Comparison of ENCODE assay signal across 9 mouse cellular contexts in the genomic region with DNA sequence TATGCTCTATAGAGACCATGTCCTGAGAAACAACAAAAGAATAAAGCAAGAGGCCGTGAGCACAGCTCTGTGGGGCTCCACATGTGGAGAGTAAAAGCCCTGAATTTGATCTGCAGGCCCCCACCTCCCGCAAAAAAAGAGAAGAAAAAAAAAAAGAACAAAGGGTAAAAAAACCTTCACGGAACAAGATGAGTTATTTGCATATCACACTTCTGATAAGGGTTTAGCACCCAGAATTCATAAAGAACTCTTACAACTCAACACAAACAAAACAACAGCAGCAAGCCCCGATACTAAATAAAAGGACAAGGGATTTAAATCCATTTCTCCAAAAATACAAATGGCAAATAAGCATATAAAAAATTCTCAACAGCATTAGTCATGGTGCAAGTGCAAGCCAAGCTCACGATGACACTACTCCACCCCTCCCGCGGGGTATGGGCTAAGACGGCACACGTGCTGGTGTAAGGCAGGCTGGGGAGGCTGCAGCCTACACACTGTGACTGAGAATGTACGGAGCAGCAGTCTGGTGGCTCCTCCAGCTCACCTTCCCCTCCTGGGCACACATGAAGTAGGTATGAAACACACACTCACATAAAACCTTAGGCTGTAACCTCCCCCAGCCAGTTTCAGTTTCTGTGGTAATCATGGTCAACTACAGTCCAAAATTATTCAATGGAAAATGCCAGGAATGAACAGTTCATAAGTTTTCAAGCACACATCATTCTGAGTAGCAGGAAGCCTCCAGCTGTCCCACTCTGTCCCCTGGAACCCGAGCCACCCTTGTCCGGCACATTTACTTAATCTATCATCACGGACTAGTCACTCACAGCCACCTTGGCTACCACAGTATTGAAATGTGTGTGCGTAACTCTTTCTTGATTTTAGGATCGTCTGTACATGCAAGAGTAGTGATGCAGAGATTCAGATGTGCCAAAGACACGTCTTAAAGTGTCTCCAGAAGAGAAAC. TPM values are rescaled to one million over a fixed set of nuclear protein-coding genes. Genes with fewer than 3 reads are reported as not detected.
DNase-seq lines count a peak whose midpoint lies in the region; ATAC-seq and TF ChIP-seq lines count a peak whose summit lies in the region.
"Had no signal": no experiment of that assay in that cellular context is flagged by ENCODE, and none has a peak within 500 bp of the region (broad histone marks: within the 10 kb centered on the region; RNA-seq: fewer than 3 reads in every experiment).

No protein-coding gene starts in this region.

- in situ Hi-C loops in Patski (cut with MboI; ENCODE audit: low pct_unique_long_range_greater_than_20kb) = no loop called here

- POLR2A ChIA-PET in Patski (lab: Charles Lee) = interaction anchor here (0.6 to 1.6 kb wide), 3 partner anchors 23 to 65 kb away, joined by 3 to 5 read pairs (median 3); no protein-coding TSS in a partner anchor

- WGBS in heart, adult 2 months = 27% methylated on average over 16 of the region's 16 CpGs
- WGBS in heart, embryonic 10.5 days = 68% methylated on average over 16 of the region's 16 CpGs
- WGBS in heart, embryonic 15.5 days = 35% methylated on average over 16 of the region's 16 CpGs

- peak overlapping the region; percentile 32 for H3K27ac ChIP-seq in heart, adult 2 months
- H3K27ac ChIP-seq in heart, embryonic 10.5 days = no peak overlapping the region
- H3K27ac ChIP-seq in heart, embryonic 15.5 days = peak overlapping the region; percentile 90
- H3K27ac ChIP-seq: neural tube, embryonic 13.5 days had no signal

- intact Hi-C loops in heart, adult 2 months (cut with DNase I) = loop anchor here (5.0 kb wide), 2 partner anchors 34 to 176 kb away; no protein-coding TSS in a partner anchor

- peaks cover 28% of the 10 kb centered on the region for H3K36me3 ChIP-seq in heart, adult 2 months (ENCODE audit: control insufficient read depth, insufficient read depth, low read length)
- peaks cover 98% of the 10 kb centered on the region for H3K36me3 ChIP-seq in heart, embryonic 10.5 days
- H3K36me3 ChIP-seq in heart, embryonic 15.5 days = peaks cover 46% of the 10 kb centered on the region

- CTCF ChIA-PET in Patski (lab: Charles Lee) = interaction anchor here (0.9 to 2.0 kb wide), 4 partner anchors 8 to 32 kb away, joined by 3 to 7 read pairs (median 4); a partner anchor contains a TSS

- 0 out of 2 replicates have a peak, but pooled peaks have one; percentile 29 for TF ChIP-seq POLR2A in heart, adult 2 months (IDR thresholded peaks at IDR 0.05; ENCODE audit: insufficient read depth, low read depth, low read length)

- H3K79me2 ChIP-seq in heart, adult 2 months (replicated peaks; ENCODE audit: control insufficient read depth, insufficient read depth, low read length) = peaks cover 2% of the 10 kb centered on the region

- TF ChIP-seq CTCF in heart, adult 2 months (IDR thresholded peaks at IDR 0.05) = no peak
- TF ChIP-seq CTCF in Patski (IDR thresholded peaks at IDR 0.05) = no peak

- 0 out of 2 replicates have a peak, but pooled peaks have one; percentile 17 for TF ChIP-seq EP300 in heart, adult 2 months (IDR thresholded peaks at IDR 0.05; ENCODE audit: insufficient read depth, low read depth, low read length)

- no peak overlapping the region for H3K4me3 ChIP-seq in heart, adult 2 months
- no peak overlapping the region for H3K4me3 ChIP-seq in heart, embryonic 10.5 days
- H3K4me3 ChIP-seq in heart, embryonic 15.5 days = no peak overlapping the region
- H3K4me3 ChIP-seq: neural tube, embryonic 13.5 days had no signal

- H3K4me1 ChIP-seq in heart, adult 2 months (ENCODE audit: control insufficient read depth, insufficient read depth, low read length) = peaks cover 21% of the 10 kb centered on the region
- H3K4me1 ChIP-seq in heart, embryonic 10.5 days = peaks cover 31% of the 10 kb centered on the region
- H3K4me1 ChIP-seq in heart, embryonic 15.5 days (replicated peaks) = peaks cover 73% of the 10 kb centered on the region

- H3K9ac ChIP-seq in heart, adult 2 months (ENCODE audit: low read depth, low read length) = peak overlapping the region; percentile 1; the same call in 1 of the 2 replicates
- no peak overlapping the region for H3K9ac ChIP-seq in heart, embryonic 15.5 days
- H3K9ac ChIP-seq: neural tube, embryonic 13.5 days had no signal

- peak overlapping the region; percentile 31 for H3K4me2 ChIP-seq in heart, embryonic 15.5 days
- H3K4me2 ChIP-seq: neural tube, embryonic 13.5 days had no signal

- peak; percentile 61 to 66 for DNase-seq in heart, adult 2 months
- no peak for DNase-seq in heart, embryonic 10.5 days (ENCODE audit: low spot score)
- peak; percentile 58 for DNase-seq in 3134 (ENCODE audit: extremely low read depth, insufficient read length, low spot score)
- DNase-seq in Patski (ENCODE audit: low read depth, low spot score) = no peak
- peak; percentile 52 to 80 for DNase-seq in lung, postnatal 4 days
- DNase-seq in spleen, postnatal 10 days (ENCODE audit: low spot score in 2 of 2) = no peak
- DNase-seq in testis, postnatal 10 days (ENCODE audit: low spot score) = no peak

- peak; percentile 67 for ATAC-seq in Patski
- ATAC-seq in heart, embryonic 15.5 days (replicated peaks; ENCODE audit: insufficient number of reproducible peaks, insufficient read depth, low FRiP score, low read depth) = no peak; the same call in 1 of the 2 replicates

- no peaks in the 10 kb centered on the region for H3K9me3 ChIP-seq in heart, embryonic 10.5 days
- H3K9me3 ChIP-seq in heart, embryonic 15.5 days (replicated peaks) = no peaks in the 10 kb centered on the region
- H3K9me3 ChIP-seq: neural tube, embryonic 13.5 days had no signal

- no peaks in the 10 kb centered on the region for H3K27me3 ChIP-seq in heart, adult 2 months (ENCODE audit: control insufficient read depth, insufficient read depth, low read length)
- no peaks in the 10 kb centered on the region for H3K27me3 ChIP-seq in heart, embryonic 10.5 days (ENCODE audit: insufficient read depth, poor library complexity, severe bottlenecking)
- H3K27me3 ChIP-seq in Patski = no peaks in the 10 kb centered on the region
- H3K27me3 ChIP-seq in heart, embryonic 15.5 days = no peaks in the 10 kb centered on the region
- H3K27me3 ChIP-seq: neural tube, embryonic 13.5 days had no signal

RNA-seq across cellular contexts. Expression of a gene that starts 10.3 kb away (rescaled TPM):
- total RNA-seq in heart, adult 2 months (2021) = 1,000 to 10,000 TPM; 5,084 to 5,508 TPM
- 4,851 and 5,939 TPM in 2 replicates for polyA plus RNA-seq in heart, adult 2 months (2012; rRNA removed)
- polyA plus RNA-seq in heart, embryonic 10.5 days (2016; fragmentation: Nextera tagmentation; extraction: Ambion mirVana) = 1,899 and 2,942 TPM in 2 replicates
- 8.1 TPM for polyA plus RNA-seq in Patski (2021)
- polyA plus RNA-seq in heart, embryonic 15.5 days (2015; fragmentation: Nextera tagmentation; extraction: Ambion mirVana) = 3,799 and 4,649 TPM in 2 replicates

RNA-seq across cellular contexts. Expression of a gene that starts 18.9 kb away (rescaled TPM):
- total RNA-seq in heart, adult 2 months (2021) = 100 to 1,000 TPM; 123 to 129 TPM
- 187 and 223 TPM in 2 replicates for polyA plus RNA-seq in heart, adult 2 months (2012; rRNA removed)
- polyA plus RNA-seq in heart, embryonic 10.5 days (2016; fragmentation: Nextera tagmentation; extraction: Ambion mirVana) = 457 and 500 TPM in 2 replicates
- polyA plus RNA-seq in Patski (2021) = 564 TPM
- 287 and 381 TPM in 2 replicates for polyA plus RNA-seq in heart, embryonic 15.5 days (2015; fragmentation: Nextera tagmentation; extraction: Ambion mirVana)

RNA-seq across cellular contexts. Expression of a gene that starts 19.8 kb away (rescaled TPM):
- total RNA-seq in heart, adult 2 months (2021) = 10 to 100 TPM; 15.0 to 15.1 TPM
- 6.1 and 8.0 TPM in 2 replicates for polyA plus RNA-seq in heart, adult 2 months (2012; rRNA removed)
- polyA plus RNA-seq in heart, embryonic 10.5 days (2016; fragmentation: Nextera tagmentation; extraction: Ambion mirVana) = 0.47 and 0.54 TPM in 2 replicates
- polyA plus RNA-seq in Patski (2021) = 3.0 TPM
- polyA plus RNA-seq in heart, embryonic 15.5 days (2015; fragmentation: Nextera tagmentation; extraction: Ambion mirVana) = 0.60 and 0.83 TPM in 2 replicates

RNA-seq across cellular contexts. Expression of a gene that starts 29.4 kb away (rescaled TPM):
- total RNA-seq in heart, adult 2 months (2021) = 10 to 100 TPM; 64.2 to 65.0 TPM
- polyA plus RNA-seq in heart, adult 2 months (2012; rRNA removed) = 77.0 and 90.8 TPM in 2 replicates
- 28.9 and 30.2 TPM in 2 replicates for polyA plus RNA-seq in heart, embryonic 10.5 days (2016; fragmentation: Nextera tagmentation; extraction: Ambion mirVana)
- polyA plus RNA-seq in Patski (2021) = 0.74 TPM
- polyA plus RNA-seq in heart, embryonic 15.5 days (2015; fragmentation: Nextera tagmentation; extraction: Ambion mirVana) = 43.7 and 46.8 TPM in 2 replicates

RNA-seq across cellular contexts. Expression of a gene that starts 53.3 kb away (rescaled TPM):
- total RNA-seq in heart, adult 2 months (2021) = 1 to 10 TPM; 2.9 to 3.6 TPM
- 3.1 and 5.7 TPM in 2 replicates for polyA plus RNA-seq in heart, adult 2 months (2012; rRNA removed)
- polyA plus RNA-seq in heart, embryonic 10.5 days (2016; fragmentation: Nextera tagmentation; extraction: Ambion mirVana) = 8.4 and 11.8 TPM in 2 replicates
- polyA plus RNA-seq in Patski (2021) = 10.7 TPM
- polyA plus RNA-seq in heart, embryonic 15.5 days (2015; fragmentation: Nextera tagmentation; extraction: Ambion mirVana) = 7.9 and 8.3 TPM in 2 replicates

Comparison
In these comparisons a context has a peak if more than half of its experiments do, and no peak if none do; other contexts are left out.
1. DNase-seq: peak in heart, adult 2 months (2 of 2), 3134 (single experiment) and lung, postnatal 4 days (2 of 2); none in heart, embryonic 10.5 days (single experiment), Patski (single experiment), spleen, postnatal 10 days (0 of 2) and testis, postnatal 10 days (single experiment).
2. RNA of a gene that starts 10.3 kb away (polyA plus RNA-seq): 4,851 to 5,939 TPM in heart, adult 2 months, 3,799 to 4,649 TPM in heart, embryonic 15.5 days and 1,899 to 2,942 TPM in heart, embryonic 10.5 days; 8.1 TPM in Patski (single experiment); every median in the first group is over 100 times any median in the second.